Mouse (Mus musculus): ENCODE results near the gene Dip2b.

DNA sequence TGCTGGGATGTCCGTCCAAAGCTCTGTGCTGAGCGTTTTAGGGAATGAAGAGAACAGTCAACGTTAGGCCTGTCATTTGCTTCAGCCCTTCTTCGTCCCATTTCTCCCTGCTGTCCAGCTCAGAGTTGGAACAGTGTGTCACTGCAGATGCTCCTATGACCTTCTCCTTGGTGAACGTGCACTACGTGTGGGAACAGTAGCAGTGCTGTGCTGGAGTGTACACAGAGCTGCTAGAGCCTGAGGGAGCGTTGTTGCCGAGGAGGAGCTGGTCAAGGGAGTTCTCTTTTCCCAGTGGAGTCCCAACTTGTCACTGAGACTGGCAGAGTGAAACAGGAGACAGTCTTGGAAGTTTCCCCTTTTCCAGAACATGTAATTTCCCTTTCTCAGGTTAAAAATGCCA is 43.6 kb downstream of the Dip2b start:
- TF ChIP-seq CTCF (conservative IDR thresholded peaks at IDR 0.05; ENCODE audit: insufficient read depth, insufficient read length, low read depth, low read length) (no peak), POLR2A (IDR thresholded peaks at IDR 0.05; ENCODE audit: low read depth, low read length) (no peak)
